8 mouse cellular contexts compared by ENCODE assay signal in genomic region chr7:118437101-118437802, GRCm38 (mm10). TPM values are rescaled to one million over a fixed set of nuclear protein-coding genes. Genes with fewer than 3 reads are reported as not detected.
DNase-seq lines count a peak whose midpoint lies in the region; ATAC-seq and TF ChIP-seq lines count a peak whose summit lies in the region.

No protein-coding gene starts in this region.

- no peak overlapping the region for H3K27ac ChIP-seq in liver, embryonic 14.5 days

- peak; percentile 66 for DNase-seq in adrenal gland, postnatal 14 days
- DNase-seq in adrenal gland, adult 8-10 months: no peak
- DNase-seq in left cerebral cortex, postnatal 4 days: peak; percentile 21
- DNase-seq in left cerebral cortex, postnatal 14 days (ENCODE audit: low spot score in 2 of 2): no peak
- DNase-seq in adrenal gland, postnatal 25 days: peak; percentile 37
- DNase-seq in liver, embryonic 14.5 days (ENCODE audit: low read depth in 3 of 3, low spot score in 3 of 3): peak in 1 of 3 experiments; percentile 22

- H3K4me2 ChIP-seq in liver, embryonic 14.5 days (ENCODE audit: low read depth): no peak overlapping the region

- no peak overlapping the region for H3K4me3 ChIP-seq in liver, embryonic 14.5 days (ENCODE audit: insufficient read depth in 1 of 2, low read depth in 2 of 2, low read length in 2 of 2)

- no peak overlapping the region for H3K9ac ChIP-seq in liver, embryonic 14.5 days (replicated peaks)

- no peaks in the 10 kb centered on the region for H3K4me1 ChIP-seq in liver, embryonic 14.5 days (replicated peaks; ENCODE audit: control insufficient read depth in 2 of 2, insufficient read depth in 2 of 2, low read length in 1 of 2)

- H3K27me3 ChIP-seq in liver, embryonic 14.5 days (ENCODE audit: control insufficient read depth, insufficient read depth, low read length): no peaks in the 10 kb centered on the region

- peak; percentile 72 for TF ChIP-seq CTCF in liver, embryonic 14.5 days (IDR thresholded peaks at IDR 0.05; ENCODE audit: low read depth)

- H3K9me3 ChIP-seq in liver, embryonic 14.5 days (ENCODE audit: control insufficient read depth, low read length): no peaks in the 10 kb centered on the region

- H3K36me3 ChIP-seq in liver, embryonic 14.5 days (replicated peaks; ENCODE audit: control insufficient read depth, insufficient read depth, low read depth): no peaks in the 10 kb centered on the region

- WGBS in liver, embryonic 14.5 days (ENCODE audit: insufficient replicate concordance): 38% methylated on average over 7 of the region's 7 CpGs

- no peak for TF ChIP-seq EP300 in liver, embryonic 14.5 days (IDR thresholded peaks at IDR 0.05; ENCODE audit: low read depth)

- no peak for ATAC-seq in liver, embryonic 14.5 days (ENCODE audit: insufficient read depth)
- ATAC-seq in frontal cortex, adult (ENCODE audit: low TSS enrichment): no peak
- no peak for ATAC-seq in activated CD4-positive, CD25-positive, alpha-beta regulatory T cell, adult 4 months

- intact Hi-C loops in left cerebral cortex, postnatal 4 days (cut with DNase I): no loop called here
- intact Hi-C loops in left cerebral cortex, postnatal 14 days (cut with DNase I): no loop called here

RNA-seq across cellular contexts. Expression of gene Syt17, which starts 10.8 kb away (rescaled TPM):
- total RNA-seq in adrenal gland, postnatal 14 days (2021): 7.2 and 9.4 TPM in 2 replicates
- 10 to 100 TPM in 2 of 4 experiments, 1 to 10 TPM in 2; 5.7 to 12.3 (median 8.6) TPM for total RNA-seq in adrenal gland, adult 8-10 months (2022)
- 10 to 100 TPM; 15.7 to 18.9 TPM for total RNA-seq in left cerebral cortex, postnatal 4 days (2021)
- 10 to 100 TPM; 61.8 to 68.6 TPM for total RNA-seq in left cerebral cortex, postnatal 14 days (2021)
- 5.6 and 9.7 TPM in 2 replicates for total RNA-seq in adrenal gland, postnatal 25 days (2021)
- polyA plus RNA-seq in liver, embryonic 14.5 days (2012; rRNA removed): 0.08 and 0.13 TPM in 2 replicates
- polyA plus RNA-seq in liver, embryonic 14.5 days (2014; fragmentation: Nextera tagmentation; extraction: Ambion mirVana): 0.09 and 0.13 TPM in 2 replicates
- under 1 TPM in 1 of 2 experiments, not detected in 1; 0.24 TPM for polyA plus RNA-seq in activated CD4-positive, CD25-positive, alpha-beta regulatory T cell, adult 4 months (2017; shearing (Covaris generic))

RNA-seq across cellular contexts. Expression of gene Itpripl2, which starts 54.5 kb away (rescaled TPM):
- 16.6 and 18.3 TPM in 2 replicates for total RNA-seq in adrenal gland, postnatal 14 days (2021)
- total RNA-seq in adrenal gland, adult 8-10 months (2022): 10 to 100 TPM; 13.9 to 20.3 (median 17.1) TPM
- 1 to 10 TPM; 3.5 to 3.9 TPM for total RNA-seq in left cerebral cortex, postnatal 4 days (2021)
- 1 to 10 TPM; 4.0 to 4.3 TPM for total RNA-seq in left cerebral cortex, postnatal 14 days (2021)
- 11.7 and 15.7 TPM in 2 replicates for total RNA-seq in adrenal gland, postnatal 25 days (2021)
- 1.2 and 1.5 TPM in 2 replicates for polyA plus RNA-seq in liver, embryonic 14.5 days (2012; rRNA removed)
- 0.43 and 0.47 TPM in 2 replicates for polyA plus RNA-seq in liver, embryonic 14.5 days (2014; fragmentation: Nextera tagmentation; extraction: Ambion mirVana)
- polyA plus RNA-seq in activated CD4-positive, CD25-positive, alpha-beta regulatory T cell, adult 4 months (2017; shearing (Covaris generic)): under 1 TPM; 0.25 to 0.32 TPM

Comparison
In these comparisons a context has a peak if more than half of its experiments do, and no peak if none do; other contexts are left out.
1. DNase-seq: peak in adrenal gland, postnatal 14 days (single experiment), left cerebral cortex, postnatal 4 days (single experiment) and adrenal gland, postnatal 25 days (single experiment); none in adrenal gland, adult 8-10 months (single experiment) and left cerebral cortex, postnatal 14 days (0 of 2).